Mouse (Mus musculus): ENCODE measurements around the gene Cd82.

Gene Cd82

GRCm38 (mm10) chr2:93412101-93412500 is 50.8 kb downstream of the Cd82 start:
- DNase-seq, result no peak

GRCm38 (mm10) chr2:93410899-93411570 is 51.9 kb downstream of the Cd82 start:
- DNase-seq, result no peak

GRCm38 (mm10) chr2:93405017-93405425 is 57.9 kb downstream of the Cd82 start:
- DNase-seq, result peak; percentile 56 to 71

- peak in 1 of 2 experiments; percentile 37 for DNase-seq
Observed at GRCm38 (mm10) chr2:93404169-93404568, 58.8 kb downstream of the Cd82 start.

GRCm38 (mm10) chr2:93403267-93403666 is 59.7 kb downstream of the Cd82 start:
- no peak for DNase-seq

- no peak for DNase-seq
Observed at GRCm38 (mm10) chr2:93391198-93391597, 71.7 kb downstream of the Cd82 start.

GRCm38 (mm10) chr2:93390170-93390926 is 72.6 kb downstream of the Cd82 start:
- DNase-seq, result no peak

- DNase-seq, result no peak
Observed at GRCm38 (mm10) chr2:93386958-93387357, 76.0 kb downstream of the Cd82 start.

GRCm38 (mm10) chr2:93383831-93384230 is 79.1 kb downstream of the Cd82 start:
- no peak for DNase-seq

GRCm38 (mm10) chr2:93380680-93381089 is 82.3 kb downstream of the Cd82 start:
- peak; percentile 17 to 43 for DNase-seq

- DNase-seq, result no peak
Observed at GRCm38 (mm10) chr2:93377797-93378196, 85.1 kb downstream of the Cd82 start.

- no peak for DNase-seq
Observed at GRCm38 (mm10) chr2:93377157-93377556, 85.8 kb downstream of the Cd82 start.

- no peak for DNase-seq
Observed at GRCm38 (mm10) chr2:93372872-93373271, 90.1 kb downstream of the Cd82 start.

GRCm38 (mm10) chr2:93372097-93372571 is 90.8 kb downstream of the Cd82 start:
- peak; percentile 53 to 68 for DNase-seq

All from kidney, postnatal 4 days (tissue).